Mouse (Mus musculus) kidney, postnatal 4 days (tissue): ENCODE measurements at regions not wholly inside any gene's neighbourhood (a gene's known extent, or its start where the extent isn't known, plus 50 kb on each side); places are given as distances from the start of the nearest gene placed in this dataset.

Experiments
- DNase-seq, 2 experiments: peaks; one replicate each; pipeline ENCODE4 v3.0.0; 2021; ENCODE audit warnings: mixed read lengths in 2 of 2

- DNase-seq = no peak
Measured at GRCm38 (mm10) chr4:105327711-105328471, 170.7 kb downstream of the Plpp3 start.

GRCm38 (mm10) chr4:105328776-105329175 lies 171.6 kb downstream of the Plpp3 start:
- peak; percentile 62 to 72 for DNase-seq

GRCm38 (mm10) chr4:105332081-105332480 lies 174.9 kb downstream of the Plpp3 start:
- DNase-seq = no peak

GRCm38 (mm10) chr4:105335872-105336271 lies 178.7 kb downstream of the Plpp3 start:
- DNase-seq = no peak

- no peak for DNase-seq
Measured at GRCm38 (mm10) chr4:105336557-105336956, 179.4 kb downstream of the Plpp3 start.

GRCm38 (mm10) chr4:105338131-105338530 lies 181.0 kb downstream of the Plpp3 start:
- DNase-seq = no peak

GRCm38 (mm10) chr4:105338861-105339260 lies 181.7 kb downstream of the Plpp3 start:
- peak; percentile 20 to 33 for DNase-seq

- no peak for DNase-seq
Measured at GRCm38 (mm10) chr4:105341274-105341673, 184.1 kb downstream of the Plpp3 start.

GRCm38 (mm10) chr4:105346846-105347245 lies 189.7 kb downstream of the Plpp3 start:
- no peak for DNase-seq

GRCm38 (mm10) chr4:105347911-105348310 lies 190.8 kb downstream of the Plpp3 start:
- no peak for DNase-seq

- no peak for DNase-seq
Measured at GRCm38 (mm10) chr4:105349316-105350207, 192.4 kb downstream of the Plpp3 start.

GRCm38 (mm10) chr4:105352342-105352741 lies 195.2 kb downstream of the Plpp3 start:
- DNase-seq = peak; percentile 63 to 71

GRCm38 (mm10) chr4:105352953-105353352 lies 195.8 kb downstream of the Plpp3 start:
- no peak for DNase-seq

- DNase-seq = no peak
Measured at GRCm38 (mm10) chr4:105354097-105354496, 196.9 kb downstream of the Plpp3 start.

- no peak for DNase-seq
Measured at GRCm38 (mm10) chr4:105356616-105357015, 199.5 kb downstream of the Plpp3 start.

GRCm38 (mm10) chr4:105358725-105359124 lies 201.6 kb downstream of the Plpp3 start:
- DNase-seq = no peak

GRCm38 (mm10) chr4:105364496-105364895 lies 207.3 kb downstream of the Plpp3 start:
- DNase-seq = no peak

GRCm38 (mm10) chr4:105365076-105365475 lies 207.9 kb downstream of the Plpp3 start:
- peak; percentile 34 to 68 for DNase-seq

GRCm38 (mm10) chr4:105376591-105376990 lies 219.4 kb downstream of the Plpp3 start:
- DNase-seq = no peak

GRCm38 (mm10) chr4:105377469-105378187 lies 220.5 kb downstream of the Plpp3 start:
- DNase-seq = peak in 1 of 2 experiments; percentile 17

GRCm38 (mm10) chr4:105384826-105385225 lies 227.7 kb downstream of the Plpp3 start:
- no peak for DNase-seq

GRCm38 (mm10) chr4:105385481-105385880 lies 228.3 kb downstream of the Plpp3 start:
- DNase-seq = no peak

- peak; percentile 85 for DNase-seq
Measured at GRCm38 (mm10) chr4:105390378-105390777, 233.2 kb downstream of the Plpp3 start.
